Mouse (Mus musculus): Measurements from ENCODE around the gene Tppp3. TPM values are rescaled to one million over a fixed set of nuclear protein-coding genes. Genes with fewer than 3 reads are reported as not detected.

Gene Tppp3
- polyA plus RNA-seq, 1 experiment = not detected

DNA sequence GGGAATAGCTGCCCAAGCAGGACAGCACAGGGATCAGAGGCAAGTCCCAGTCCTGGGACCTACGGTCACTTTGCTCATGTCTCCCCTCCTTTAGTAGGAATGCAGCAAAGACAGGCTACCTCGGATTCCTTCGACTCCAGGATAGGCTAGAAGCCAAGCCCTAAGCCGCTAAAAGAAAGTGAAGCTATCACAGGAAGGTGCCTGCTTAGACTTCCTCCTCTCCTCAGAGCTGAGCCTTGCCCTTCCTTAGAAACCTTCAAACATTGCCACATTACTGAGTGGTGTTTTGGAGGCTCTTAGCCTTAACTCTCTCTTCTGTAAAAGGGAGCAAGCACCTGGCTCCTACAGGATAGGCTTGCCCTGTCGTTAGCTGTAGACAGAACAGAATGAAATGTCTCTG is 3.4 kb upstream of the Tppp3 start:
- no peak for TF ChIP-seq GATA1 (IDR thresholded peaks at IDR 0.05; ENCODE audit: low read length)

DNA sequence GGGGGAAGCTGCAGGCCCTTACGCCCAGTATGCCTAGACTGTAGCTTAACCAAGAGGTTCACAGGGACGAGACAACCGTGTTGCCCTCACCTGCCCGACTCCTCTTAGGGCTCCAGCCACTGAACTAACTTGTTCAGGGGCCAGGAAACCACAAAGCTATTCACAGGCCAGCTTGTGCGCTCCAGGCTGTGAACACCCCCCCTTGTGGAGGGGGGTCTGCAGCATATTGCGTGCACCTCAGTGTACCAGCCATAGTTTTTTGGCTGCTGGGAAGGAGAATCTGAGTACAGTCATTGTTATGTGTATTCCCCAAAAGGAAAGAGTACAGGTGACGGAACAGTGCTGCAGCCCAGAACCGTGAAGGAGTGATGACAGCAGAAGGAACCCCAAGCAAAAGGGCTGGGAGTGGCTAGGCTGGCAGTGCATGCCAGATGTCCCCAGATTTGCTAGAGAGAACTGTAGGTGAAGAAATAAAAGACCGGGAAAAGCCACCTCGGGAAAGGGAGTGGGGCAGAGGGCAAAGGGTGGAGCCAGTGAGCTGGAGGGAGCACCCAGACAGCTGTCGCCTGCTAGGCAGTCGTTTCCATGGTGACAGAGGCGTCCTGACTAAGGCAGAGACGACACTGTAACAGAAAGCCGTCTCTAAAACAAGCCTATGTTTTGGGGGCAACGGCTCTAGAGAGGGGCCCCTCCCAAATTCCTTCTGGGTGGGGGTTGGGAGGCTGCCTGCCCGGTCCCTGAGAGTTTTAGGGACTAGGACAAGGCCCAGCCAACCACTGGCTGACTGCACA is 2.7 kb upstream of the Tppp3 start:
- no peak for TF ChIP-seq GATA1 (IDR thresholded peaks at IDR 0.05; ENCODE audit: low read length)

DNA sequence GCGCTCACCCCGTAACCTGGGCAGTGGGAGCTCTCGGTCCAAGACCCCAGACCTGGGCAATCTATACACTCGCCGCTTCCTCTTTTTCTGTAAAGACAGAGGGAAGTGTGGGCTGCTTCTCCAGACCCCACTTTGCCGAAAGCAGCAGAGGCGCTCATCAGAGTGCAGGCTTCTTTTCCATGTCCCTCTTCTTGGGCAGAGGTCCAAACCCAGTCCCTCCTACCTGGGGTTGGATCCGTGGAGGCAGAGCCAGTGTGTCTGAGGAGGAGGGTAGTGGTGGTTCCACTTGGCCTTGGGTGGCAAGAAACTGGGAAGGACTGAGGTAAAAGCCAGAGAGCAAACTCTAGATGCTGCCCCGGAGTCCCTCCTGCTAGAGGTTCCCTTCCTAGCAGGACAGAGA is 1.7 kb upstream of the Tppp3 start:
- TF ChIP-seq GATA1 (IDR thresholded peaks at IDR 0.05; ENCODE audit: low read length) = no peak

DNA sequence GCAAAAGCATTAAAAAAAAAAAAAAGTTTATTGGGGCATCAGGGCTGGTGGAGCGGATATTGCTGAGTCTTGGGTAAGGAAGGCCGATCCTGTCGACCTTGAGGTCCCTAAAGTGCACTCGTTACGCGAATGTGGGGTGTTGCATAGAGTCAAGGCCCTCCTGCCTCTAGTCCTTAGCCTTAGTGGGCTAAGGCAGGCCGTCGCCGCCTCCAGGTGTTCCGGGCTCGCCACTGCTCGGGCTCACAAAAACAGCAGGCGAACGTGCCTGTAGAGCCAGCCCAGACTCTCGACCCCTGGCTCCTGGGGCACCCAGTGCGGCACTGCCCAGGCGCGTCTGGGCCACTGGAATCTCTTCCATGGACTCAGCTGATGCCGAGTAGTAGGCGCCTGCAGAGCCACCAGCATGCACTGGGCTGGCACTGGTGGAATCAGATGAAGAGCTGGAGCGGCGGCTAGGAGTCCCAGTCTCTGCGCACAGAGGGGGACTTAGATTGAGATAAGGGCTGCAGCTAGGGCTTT is 1.1 kb upstream of the Tppp3 start:
- TF ChIP-seq GATA1 (IDR thresholded peaks at IDR 0.05; ENCODE audit: low read length) = no peak

DNA sequence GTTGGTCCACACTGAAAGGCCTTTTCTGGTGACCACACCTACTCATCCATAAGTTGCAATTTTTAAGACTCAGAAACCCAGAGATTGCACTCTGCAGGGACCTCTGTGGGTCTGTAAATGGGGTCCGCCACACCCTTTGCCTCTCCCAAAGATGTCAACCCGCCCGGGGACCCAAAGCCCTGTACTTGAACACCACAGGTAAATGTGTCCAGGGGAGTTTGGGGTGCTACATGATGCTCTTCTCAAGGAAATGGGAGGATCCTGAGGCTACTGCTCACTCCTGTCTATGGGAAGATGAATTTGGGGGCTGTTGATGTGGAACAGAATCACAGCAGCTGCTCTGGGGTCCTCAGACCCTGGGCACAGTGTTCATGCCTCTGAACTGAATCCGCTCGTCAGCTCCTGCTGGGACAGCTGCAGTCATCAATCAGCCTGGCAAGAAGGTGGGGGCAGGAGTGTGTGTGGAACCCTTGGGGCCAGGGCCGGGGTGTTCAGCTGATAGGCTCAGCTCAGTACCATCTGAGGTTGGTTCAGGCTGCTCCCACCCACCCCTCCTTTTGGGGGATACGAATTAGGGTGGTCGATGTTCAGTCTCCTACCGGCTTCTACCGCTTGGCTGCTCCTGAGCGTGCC is 529 bp downstream of the Tppp3 start:
- TF ChIP-seq GATA1 (IDR thresholded peaks at IDR 0.05; ENCODE audit: low read length) = no peak

DNA sequence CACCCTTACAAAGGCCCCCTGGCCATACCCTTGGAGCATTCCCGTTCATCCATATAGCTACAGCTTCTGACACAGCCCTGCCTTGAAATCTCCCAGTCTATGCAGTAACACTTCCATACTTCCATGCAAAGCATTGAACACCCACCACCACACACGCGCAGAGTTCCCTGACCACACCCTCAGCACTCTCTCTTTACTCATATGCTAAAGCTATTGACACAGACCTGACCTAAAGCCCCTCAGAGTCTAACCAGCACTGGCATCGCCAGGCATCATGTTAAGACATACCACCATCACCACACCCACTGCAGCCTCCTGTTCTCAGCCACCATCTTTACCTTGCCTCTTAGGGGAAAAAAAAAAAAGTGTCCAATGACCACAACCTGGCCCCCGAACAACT is 1.1 kb downstream of the Tppp3 start:
- no peak for TF ChIP-seq GATA1 (IDR thresholded peaks at IDR 0.05; ENCODE audit: low read length)

DNA sequence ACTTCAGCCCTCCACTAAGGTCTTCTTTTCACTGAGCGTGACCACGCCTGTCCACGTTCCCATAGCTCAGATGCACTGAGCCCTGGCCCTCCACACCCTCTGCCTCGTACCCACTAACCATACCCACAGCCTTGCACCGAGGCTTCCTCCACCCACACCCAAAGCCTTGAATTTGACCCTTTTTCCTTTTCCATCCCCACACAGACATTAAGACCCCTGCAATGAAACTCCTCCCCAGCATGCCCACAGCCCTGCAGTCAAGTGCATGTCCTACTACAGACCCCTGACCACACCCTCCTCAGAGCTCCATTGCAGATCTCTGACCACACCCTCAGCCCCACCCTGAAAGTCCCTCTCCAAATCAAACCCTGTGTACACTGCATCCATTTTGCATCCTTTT is 1.5 kb downstream of the Tppp3 start:
- no peak for TF ChIP-seq GATA1 (IDR thresholded peaks at IDR 0.05; ENCODE audit: low read length)

DNA sequence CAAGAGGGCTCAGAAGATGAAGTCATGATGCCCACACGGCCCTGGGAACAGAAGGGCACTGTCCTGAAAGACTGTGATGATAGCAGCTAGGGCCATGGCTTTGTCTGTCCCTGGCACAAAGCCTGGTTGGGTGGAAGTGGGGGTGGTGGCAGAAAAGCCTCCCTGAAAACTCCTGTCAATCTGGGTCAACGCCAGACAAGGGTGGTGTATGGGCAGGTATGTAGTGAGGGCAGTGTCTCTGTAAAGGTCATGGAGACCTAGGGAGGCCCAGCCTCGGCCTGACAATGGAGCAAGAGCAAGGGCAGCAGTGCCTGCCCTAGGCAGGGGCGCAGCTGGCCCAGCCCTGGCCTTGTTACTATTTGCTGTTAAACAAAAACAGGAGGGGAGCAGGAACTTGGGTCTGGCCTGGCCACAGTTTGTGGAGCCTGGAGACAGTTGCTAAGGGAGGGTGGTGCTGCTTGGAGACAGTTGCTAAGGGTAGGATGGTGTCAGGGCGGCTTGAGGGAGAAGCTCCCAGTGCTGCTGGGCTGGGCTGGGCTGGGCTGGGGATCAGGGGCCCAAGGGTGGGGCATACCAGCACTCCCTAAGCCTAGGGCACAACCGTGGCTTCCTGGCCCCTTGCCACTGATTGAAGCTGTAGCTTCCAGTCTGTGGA is 2.2 kb downstream of the Tppp3 start:
- TF ChIP-seq GATA1 (IDR thresholded peaks at IDR 0.05; ENCODE audit: low read length) = no peak

DNA sequence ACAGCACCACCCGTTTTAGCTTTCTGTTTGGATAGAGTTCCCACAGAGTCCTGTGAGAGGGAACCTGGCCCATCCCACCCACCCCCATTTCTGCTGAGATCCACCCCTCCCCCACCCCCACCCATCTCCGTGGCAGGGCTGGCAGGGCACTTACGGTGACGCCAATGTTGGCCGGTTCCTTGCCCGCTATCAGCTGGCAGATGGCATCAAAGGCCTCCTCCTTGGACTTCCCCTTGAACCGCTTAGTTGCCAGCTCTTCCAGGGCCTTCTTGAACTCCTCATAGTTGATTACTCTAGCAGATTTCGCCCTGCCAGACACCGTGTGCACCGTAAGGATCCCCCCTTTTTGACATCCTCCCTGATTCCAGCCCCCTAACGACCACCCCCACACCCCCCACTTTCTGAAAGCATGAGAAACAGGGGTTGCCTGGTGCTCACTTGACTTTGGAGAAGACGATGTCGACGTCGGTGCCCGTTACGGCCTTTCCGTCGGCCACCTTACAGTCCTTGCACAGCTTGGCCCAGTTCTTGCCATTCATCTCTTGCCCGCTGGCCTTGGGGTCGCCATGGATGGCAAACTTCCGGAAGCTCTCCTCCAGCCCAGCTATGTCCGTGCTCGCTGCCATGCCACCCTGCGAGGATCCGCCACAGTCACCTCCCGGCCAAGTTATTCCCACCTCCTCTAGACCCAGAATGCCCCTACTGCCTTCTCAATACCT is 3.2 kb downstream of the Tppp3 start:
- no peak for TF ChIP-seq GATA1 (IDR thresholded peaks at IDR 0.05; ENCODE audit: low read length)

DNA sequence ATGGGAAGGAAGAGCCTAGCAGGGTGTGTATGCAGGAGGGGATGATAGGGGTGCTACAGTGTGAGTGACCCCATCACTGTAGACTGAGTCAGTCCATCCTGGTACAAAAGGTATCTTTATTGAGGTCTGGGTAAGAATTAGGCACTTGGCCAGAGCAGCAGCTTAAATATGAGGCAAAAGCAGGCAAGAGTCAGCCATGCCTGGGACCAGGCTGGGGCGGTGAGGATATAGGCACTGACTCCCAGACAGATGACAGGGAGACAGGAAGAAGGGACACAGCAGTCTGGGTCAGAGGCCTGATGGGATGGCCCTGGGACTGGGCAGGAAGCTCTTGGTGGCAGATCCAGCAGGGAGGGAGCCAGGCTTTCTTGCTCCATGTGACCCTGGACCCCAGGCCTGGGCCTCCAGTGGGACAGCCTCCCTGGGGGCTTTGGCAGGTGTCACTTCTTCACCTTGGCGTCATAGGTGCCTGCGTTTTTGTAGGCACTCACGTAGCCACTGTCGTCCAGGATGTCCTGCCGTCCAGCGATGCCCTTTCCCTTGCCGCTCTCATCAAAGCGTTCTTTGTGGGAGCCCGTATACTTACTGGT is 3.8 kb downstream of the Tppp3 start:
- no peak for TF ChIP-seq GATA1 (IDR thresholded peaks at IDR 0.05; ENCODE audit: low read length)

DNA sequence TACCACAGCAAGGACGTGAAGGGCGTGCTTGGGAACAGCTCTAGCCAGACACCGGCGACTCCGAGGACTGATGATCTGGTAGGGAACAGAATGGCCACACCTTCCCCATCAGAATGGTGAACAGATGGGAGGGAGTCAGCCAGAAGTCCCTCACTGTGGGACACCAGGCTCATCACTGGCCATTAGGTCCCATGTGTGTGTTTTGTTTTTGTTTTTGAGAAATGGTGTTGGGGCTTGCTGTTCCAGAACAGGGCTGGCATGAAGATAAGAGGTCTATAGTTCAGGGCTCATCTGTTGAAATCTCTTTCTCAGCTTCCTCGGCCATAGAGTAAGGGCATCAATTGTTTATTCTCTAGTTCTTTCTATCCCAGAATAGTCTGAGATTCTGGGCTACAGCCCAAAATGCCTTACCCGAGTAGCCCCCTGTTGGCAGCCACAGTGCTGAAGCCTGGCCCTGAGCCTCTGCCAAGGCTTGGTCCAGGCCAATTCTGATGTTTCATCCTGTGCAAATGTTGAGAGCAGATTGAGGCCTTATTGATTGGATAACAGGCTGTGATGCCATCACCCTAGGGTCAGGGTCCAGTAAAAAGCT is 4.5 kb downstream of the Tppp3 start:
- no peak for TF ChIP-seq GATA1 (IDR thresholded peaks at IDR 0.05; ENCODE audit: low read length)

DNA sequence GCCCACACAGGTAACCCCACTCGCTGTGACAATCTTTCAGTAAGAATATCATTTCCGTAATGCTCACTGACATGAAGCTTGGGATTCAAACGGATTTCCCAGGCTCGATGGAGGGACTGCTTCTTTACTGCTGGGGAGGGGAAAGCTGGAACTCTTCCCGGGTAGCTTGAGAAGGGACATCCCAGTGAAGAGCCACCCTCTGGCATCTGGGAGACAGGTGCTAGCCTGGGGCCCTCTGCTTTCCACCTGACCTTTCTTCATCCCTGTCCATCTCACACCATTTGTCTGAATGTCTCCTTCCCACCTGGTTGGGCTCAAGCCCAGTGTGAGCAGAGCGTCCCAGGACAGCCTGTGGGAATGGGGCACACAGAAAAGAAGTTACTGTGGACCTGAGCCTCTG is 5.1 kb downstream of the Tppp3 start:
- TF ChIP-seq GATA1 (IDR thresholded peaks at IDR 0.05; ENCODE audit: low read length) = no peak

DNA sequence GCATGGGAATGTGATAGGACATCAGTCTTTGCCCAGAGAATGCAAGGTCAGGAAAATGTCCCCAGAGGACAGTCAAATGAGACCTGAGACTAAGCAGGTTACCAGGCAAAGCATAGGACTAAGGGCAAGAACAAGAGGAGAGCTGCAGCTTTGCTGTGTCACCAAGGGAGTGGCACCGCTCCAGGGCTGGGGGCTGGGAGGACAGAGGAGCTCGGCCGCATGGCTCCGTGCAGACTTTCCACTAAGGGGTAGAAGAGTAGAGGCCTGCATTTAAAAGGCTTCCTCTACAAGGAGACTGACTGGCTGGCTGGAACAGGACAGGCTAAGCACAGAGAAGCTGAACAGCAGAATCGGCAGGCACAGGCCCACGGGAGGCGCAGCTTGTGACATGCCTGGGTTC is 6.7 kb downstream of the Tppp3 start:
- TF ChIP-seq GATA1 (IDR thresholded peaks at IDR 0.05; ENCODE audit: low read length) = no peak

DNA sequence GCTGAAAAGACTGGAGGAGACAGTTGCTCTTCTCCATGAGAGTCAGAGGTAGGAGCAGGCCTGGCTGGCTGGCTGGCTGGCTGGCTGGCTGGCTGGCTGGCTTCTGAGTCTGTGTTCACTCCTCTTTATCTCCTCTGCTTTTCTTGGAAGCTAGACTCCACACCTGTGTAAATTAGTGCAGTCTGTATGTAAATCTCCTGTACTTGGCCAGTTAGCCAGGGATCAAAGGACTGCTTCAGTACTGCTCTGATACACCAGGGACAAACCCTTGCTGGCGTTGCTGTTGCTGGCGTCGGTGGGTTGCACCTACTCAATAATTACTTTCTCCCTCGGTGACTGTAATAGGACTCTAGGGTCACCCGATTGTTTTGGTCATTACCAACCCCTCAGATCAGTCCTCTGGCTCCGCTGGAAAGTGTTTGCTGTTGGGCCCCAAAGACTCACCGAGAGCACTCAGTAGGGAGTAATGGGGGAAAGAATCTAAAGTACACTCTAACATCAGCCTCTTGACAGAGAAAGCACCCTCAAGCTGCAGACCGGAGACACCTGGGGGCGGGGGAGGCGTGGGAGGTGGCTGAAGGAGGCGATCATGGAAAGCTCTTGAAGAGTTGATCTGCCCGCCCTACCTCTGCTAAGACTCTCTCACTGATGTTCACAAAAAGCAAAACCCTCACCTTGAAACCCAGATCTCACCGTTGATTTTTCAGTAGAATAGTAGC is 10.1 kb downstream of the Tppp3 start:
- no peak for TF ChIP-seq GATA1 (IDR thresholded peaks at IDR 0.05; ENCODE audit: low read length)

Measured in G1E-ER4 (cell line).